Mouse (Mus musculus): ENCODE data around the gene Ccdc158. TPM values are rescaled to one million over a fixed set of nuclear protein-coding genes. Genes with fewer than 3 reads are reported as not detected.

The Ccdc158 gene
- polyA plus RNA-seq (2012; rRNA removed), result 0.89 and 1.00 TPM in 2 replicates

DNA sequence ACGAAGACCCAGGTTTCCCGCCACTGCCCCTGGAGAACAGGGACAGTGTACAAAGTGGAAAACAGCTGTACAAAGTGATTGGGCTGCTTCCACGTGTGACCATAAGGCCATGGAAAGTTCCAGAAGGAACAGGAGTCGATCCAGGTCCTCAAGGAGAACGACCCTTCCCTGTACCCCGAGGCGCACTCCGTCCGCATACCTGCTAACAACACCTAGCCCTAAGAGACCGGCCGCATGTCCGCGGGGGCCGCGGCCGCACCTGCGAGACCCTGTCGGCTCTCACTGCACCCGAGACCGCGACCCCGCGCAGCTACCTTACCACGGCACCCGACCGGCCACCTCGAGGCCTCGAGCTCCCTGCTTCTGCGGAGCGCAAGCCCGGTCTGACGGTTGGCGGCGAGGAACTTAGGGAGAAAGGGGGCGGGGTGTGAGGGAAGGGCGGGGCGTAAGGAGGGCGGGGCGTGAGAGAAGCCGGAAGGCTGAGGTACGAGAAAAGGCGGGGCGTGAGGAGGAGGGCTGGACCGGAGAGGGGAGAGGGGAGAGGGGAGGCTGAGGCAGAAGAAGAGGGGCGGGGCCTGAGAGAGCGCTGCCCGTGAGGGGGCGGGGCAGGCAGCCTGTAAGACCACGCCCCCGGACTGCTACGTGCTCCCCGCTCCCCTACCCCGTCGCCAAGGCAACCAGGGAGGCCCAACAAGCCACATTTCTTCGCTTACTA is at the start of gene Ccdc158:
Gene Ccdc158, minus strand, starts transcription at position 413 of the 715 bp plus-strand sequence.

DNA sequence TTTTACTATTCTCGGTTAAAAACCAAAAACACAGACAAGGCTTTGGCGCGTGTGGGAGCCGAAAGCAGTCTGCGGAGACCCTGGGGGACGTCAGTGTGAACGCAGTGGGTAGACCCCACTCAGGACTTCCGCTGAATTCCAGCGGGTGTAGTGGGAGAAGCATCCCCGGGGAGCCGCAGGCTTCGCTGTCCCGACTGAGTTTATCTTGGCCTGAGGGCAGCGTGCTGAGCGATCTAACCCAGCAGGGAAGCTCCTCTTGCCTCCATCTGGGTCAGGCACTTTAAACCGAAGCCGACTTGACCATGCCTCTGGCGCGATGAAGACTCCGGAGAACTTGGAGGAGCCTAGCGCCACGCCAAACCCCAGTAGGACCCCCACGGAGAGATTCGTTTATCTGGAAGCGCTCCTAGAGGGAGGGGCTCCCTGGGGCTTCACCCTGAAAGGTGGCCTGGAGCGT is 8.3 kb upstream of the Ccdc158 start, which contains the start of gene Shroom3:
Gene Shroom3, plus strand, starts transcription at position 85 of the 457 bp plus-strand sequence.

DNA sequence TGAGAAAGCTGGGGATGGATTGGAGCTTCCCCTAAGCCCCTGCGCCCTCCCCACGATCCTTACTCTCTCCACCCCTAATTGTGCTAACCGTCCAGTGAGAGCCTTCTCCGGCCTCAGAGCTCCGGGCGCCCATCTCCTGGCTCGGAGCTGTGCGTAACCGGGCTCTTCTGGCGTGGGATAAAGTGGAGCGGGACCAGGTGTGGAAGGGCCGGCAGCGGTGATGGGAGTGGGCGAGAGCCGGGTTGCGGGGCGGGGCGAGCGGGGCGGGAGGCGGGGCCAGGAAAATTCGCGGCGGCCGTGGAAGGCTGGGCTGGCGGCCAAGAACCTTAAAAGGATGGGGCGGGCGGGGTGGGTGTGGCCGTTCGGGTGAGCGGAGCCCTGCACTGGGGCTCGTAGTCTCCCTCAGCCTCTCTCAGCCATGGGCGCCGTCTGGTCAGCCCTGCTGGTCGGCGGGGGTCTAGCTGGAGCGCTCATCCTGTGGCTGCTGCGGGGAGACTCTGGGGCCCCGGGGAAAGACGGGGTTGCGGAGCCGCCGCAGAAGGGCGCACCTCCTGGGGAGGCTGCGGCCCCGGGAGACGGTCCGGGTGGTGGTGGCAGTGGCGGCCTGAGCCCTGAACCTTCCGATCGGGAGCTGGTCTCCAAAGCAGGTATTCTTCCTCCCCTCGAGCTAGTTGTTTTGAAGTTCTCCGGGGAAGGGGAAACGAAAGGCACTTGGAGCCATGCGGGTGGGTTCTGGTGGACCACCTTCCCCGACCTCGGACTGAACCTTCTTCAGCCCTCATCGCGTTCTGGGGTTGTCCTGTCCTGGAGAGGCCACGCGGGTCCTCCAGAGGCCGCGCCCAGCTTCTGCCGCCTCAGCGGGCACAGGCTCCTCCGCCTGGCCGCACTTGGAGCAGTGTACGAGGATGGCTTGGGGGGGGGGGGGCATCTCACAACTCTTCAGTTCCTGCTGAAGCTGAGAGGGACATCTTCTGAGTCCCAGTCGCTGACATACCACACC is 72.1 kb downstream of the Ccdc158 start, which contains the start of gene Stbd1:
Gene Stbd1, plus strand, starts transcription at position 351 of the 1,000 bp plus-strand sequence.

Other genes with a start within 250 kb of the Ccdc158 start
- gene Nup54, start 240.1 kb downstream of the Ccdc158 start, polyA plus RNA-seq (2012; rRNA removed), result 9.6 and 23.6 TPM in 2 replicates
- gene Scarb2, start 168.4 kb downstream of the Ccdc158 start, polyA plus RNA-seq (2012; rRNA removed), result 31.3 and 39.4 TPM in 2 replicates
- 7.9 and 9.6 TPM in 2 replicates for gene Fam47e, start 120.2 kb downstream of the Ccdc158 start, polyA plus RNA-seq (2012; rRNA removed)
- gene Stbd1, start 72.2 kb downstream of the Ccdc158 start, polyA plus RNA-seq (2012; rRNA removed), result 12.5 and 15.2 TPM in 2 replicates
- 31.4 and 47.4 TPM in 2 replicates for gene Shroom3, start 8.2 kb upstream of the Ccdc158 start, polyA plus RNA-seq (2012; rRNA removed)